Mouse (Mus musculus) layer of hippocampus, adult 6 months (tissue): ENCODE data around the gene Cox6b2. TPM values are rescaled to one million over a fixed set of nuclear protein-coding genes. Genes with fewer than 3 reads are reported as not detected.

Source experiments
- long read RNA-seq, 2 experiments: library from polyadenylated mRNA; unstranded; transcript quantifications; one replicate each; pipeline ENCODE4 v2.0.0; 2019 to 2020
- polyA plus RNA-seq: library from polyadenylated mRNA; unstranded; fragments of <200 nt; fragmentation: Nextera tagmentation; gene quantifications from 2 replicates; pipeline ENCODE4 v1.2.3, GENCODE M21; 2021

Gene Cox6b2
- polyA plus RNA-seq = 19.8 and 42.8 TPM in 2 replicates
- long read RNA-seq, experiment 1, partial matches to known transcripts = 0 of 4 reads
- long read RNA-seq, experiment 1, other reads (novel, unspliced or antisense) = 0 of 4 reads
- long read RNA-seq, experiment 2, partial matches to known transcripts = 1 of 1 reads
- long read RNA-seq, experiment 2, other reads (novel, unspliced or antisense) = 0 of 1 reads

DNA sequence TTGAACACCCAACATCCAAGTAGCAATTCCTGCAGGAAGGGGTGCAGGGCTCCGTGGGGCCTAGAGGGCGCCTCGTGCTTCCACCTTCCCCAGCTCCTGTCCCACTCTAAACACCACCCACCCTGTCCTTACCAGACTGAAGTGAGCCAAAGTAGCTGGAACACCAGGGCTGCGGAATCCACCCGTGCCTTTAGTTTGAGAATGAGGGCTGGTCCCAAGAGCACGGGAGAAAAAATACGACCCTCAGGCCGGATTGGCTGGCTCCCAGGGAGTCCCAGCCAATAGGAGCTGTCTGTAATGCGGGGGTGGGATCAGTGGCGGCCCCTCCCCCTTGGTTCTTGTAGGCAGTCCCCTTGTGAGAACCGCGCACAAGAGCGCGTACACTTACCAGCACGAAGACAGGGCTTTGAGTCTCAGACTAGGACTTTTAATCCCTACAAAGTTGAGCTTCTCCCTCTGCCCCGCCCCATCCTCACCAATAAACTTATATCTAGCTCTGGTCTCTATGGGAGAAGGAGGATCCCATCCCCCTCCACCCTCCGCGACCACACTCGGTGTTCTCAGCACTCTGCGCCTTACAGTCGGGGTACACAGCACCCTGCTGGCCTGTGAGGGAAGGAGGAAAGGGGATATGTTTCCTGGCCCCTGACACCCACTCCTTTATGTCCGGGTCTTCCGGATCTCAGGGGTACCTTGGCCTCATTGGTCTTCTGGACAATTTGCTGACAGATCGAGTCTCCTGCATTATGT, at the start of gene Cox6b2:
Gene Cox6b2 (minus strand): TSS at position 274 of the 750 bp plus-strand sequence.

DNA sequence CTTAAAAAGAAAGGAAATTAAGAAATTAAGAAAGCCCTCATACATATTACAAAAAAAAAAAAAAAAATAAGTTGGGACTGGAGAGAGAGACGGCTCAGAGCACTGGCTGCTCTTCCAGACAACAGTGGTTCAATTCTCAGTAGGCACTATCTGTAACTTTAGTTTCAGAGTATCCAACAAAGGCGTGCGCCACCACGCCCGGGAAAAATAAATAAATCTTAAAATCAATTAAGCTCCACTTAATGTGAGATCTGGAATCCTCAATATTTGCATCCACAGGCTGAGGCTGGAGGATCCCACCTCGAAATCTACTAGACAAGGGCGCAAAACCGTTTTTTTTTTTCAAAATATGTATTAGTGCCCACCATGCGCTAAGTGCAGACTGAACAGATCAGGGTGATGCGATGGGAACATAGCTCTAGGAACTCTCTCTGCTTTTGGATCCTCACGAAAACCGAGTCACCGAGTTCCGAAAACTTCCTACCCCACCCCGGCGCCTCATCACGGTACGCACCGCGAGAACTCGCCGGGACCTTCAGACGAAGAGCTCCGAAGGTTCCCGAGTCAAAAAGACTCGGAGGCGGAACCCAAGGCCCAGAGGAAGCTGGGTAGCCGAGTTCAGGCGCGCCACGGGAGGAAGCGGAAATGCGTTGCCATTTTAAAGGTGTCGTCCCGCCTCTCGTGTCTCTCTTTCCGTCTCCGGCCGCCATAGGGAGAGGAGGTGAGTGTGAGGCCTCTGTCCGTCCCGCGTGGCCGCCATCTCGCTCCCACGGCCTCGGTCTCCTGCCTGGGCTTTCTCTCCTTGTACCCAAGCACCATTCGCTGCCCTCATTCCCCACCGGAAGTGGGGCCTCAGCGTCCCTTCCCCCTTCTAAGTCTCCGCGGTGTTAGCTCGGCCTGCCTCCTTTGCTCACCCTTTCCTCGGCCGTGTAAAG, 39.7 kb upstream of the Cox6b2 start, which contains the start of gene Rpl28:
Gene Rpl28 (plus strand): TSS at position 597 of the 935 bp plus-strand sequence.

DNA sequence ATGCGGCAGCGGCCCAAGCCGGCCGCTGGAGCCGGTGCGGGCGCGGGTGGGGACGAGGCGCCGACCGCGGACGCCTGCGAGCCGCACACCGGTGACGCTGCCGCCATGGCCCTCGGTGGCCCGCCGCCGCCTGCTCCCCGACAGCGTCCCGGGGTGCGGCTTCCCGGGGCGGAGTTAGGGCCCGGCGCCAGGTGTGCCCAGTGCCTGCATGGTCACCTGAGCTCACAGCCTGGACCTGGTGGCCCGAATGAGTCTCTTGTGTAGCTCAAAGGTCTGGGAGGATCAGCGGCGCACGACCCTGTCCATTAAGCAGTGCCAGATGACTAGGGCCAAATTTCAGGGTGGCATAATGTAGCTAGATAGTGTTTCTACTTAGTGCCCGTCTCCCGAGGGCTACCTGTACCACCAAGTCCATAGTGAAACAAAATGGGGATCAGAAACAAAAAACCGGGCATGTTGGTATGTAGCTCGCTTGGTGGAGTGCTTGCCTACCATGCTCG, 36.6 kb upstream of the Cox6b2 start, which contains the start of gene Tmem238:
Gene Tmem238 (minus strand): TSS at position 221 of the 500 bp plus-strand sequence.

DNA sequence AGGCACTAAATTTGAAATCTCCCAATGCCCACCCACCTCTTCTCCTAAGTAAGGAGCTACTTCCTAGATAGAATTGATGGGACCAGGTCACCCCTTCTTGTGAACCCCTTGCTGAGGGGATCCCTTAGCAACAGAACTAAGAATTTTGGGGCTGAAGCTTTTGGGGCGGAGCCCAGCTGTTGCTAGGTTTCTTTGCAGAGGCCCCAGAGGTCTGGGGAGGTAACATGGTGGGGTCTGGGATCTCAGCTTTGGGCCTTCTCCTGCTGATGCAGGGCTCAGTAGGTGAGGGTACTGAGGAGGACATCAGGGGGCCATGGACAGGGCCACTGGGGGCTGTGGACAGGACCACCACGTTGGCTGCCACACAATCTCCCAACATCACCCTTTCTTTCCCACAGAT, 29.9 kb upstream of the Cox6b2 start, which contains the start of the genes Il11 and Tmem190:
Gene Il11 (minus strand): TSS at position 101 of the 400 bp plus-strand sequence.
Gene Tmem190 (plus strand): TSS at position 179 of the 400 bp plus-strand sequence.

DNA sequence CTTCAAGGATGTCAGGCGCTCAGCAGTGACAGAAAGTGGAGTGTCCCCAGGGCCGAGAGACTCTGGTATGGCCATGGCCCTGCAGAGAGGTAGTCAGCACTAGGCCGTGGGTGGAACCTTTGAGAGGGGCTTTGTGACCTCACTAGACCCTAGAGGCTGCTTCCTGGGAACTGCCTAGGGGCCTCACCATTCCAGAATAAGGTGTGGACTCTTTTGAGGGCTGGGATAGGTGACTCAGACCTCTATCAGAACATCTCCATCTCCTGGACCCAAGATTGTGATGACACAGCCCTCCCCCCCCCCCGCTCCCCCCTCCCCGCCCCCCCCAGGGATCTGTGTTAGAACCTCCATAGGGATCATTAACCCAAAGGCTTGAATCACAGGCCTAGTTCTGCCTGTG, 18.3 kb upstream of the Cox6b2 start, which contains the start of gene Fam71e2:
Gene Fam71e2 (minus strand): TSS at position 101 of the 400 bp plus-strand sequence.

DNA sequence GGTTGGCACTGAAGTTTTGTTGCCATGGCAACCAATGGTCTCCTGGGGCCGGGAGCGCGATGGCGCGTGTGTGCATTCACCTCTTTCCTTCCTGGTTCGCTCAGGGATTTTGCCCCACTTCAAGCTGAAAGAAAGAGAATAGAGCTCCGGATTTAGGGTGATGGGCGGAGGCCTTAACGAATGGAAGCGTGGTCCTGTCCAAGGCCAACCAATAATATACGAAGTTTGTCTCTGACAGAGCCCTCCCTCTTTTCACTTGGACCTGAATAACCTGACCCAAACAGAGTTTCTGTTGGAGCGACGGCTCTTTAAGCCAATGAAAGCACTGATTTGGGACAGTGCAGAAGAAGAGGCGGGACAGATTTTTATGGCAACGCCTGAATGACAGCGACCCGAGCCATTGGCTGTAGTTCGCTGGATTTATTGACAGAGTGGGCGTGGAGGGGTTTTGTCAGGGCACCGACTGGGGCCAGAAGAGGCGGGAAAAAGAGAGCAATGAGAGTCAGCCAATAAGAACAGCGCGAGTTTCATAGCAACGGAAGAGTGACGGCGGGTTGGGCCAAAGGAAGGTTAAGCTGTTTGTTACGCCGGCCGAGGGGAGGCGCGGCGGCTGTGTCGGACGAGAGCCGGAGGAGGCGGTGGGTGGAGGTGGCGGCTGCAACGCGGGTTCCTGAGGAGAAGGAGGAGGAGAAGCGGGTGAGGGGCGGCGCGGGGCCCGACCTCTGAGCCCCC, 13.2 kb downstream of the Cox6b2 start, which contains the start of gene Kmt5c:
Gene Kmt5c (plus strand): TSS at position 572 of the 732 bp plus-strand sequence.

DNA sequence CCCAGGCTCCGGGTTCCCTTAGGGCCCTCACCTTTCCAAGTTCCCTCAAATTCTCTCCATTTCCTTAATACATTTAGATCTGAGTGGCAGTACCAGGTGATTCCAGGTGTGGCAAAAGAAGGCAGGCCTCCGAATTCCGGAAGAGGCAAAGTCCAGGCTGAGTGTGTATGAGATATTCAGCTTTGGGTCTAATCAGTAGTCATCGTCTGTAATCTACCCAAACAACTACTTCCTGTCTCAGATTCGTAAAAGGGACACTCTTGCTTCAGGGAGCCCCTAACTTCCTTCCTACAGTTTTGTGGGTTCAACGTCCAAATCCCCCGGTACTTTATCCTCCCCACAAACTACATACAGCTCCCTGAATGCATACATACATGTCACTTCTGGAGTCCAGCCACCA, 27.7 kb downstream of the Cox6b2 start, which contains the start of gene Tmem150b:
Gene Tmem150b (minus strand): TSS at position 81 of the 400 bp plus-strand sequence.

Other genes starting within 250 kb of the Cox6b2 start
- gene Tnnt1, start 236.7 kb downstream of the Cox6b2 start, polyA plus RNA-seq = 3.2 and 3.3 TPM in 2 replicates
- 0.31 TPM in 1 of 2 replicates, not detected in the other for gene Tnni3, start 228.9 kb downstream of the Cox6b2 start, polyA plus RNA-seq
- 0.36 and 0.69 TPM in 2 replicates for gene Dnaaf3, start 220.6 kb downstream of the Cox6b2 start, polyA plus RNA-seq
- gene Syt5, start 205.6 kb downstream of the Cox6b2 start, polyA plus RNA-seq = 292 and 326 TPM in 2 replicates
- 0.05 and 0.08 TPM in 2 replicates for gene Ptprh, start 149.1 kb downstream of the Cox6b2 start, polyA plus RNA-seq
- 0.38 TPM in 1 of 2 replicates, not detected in the other for gene Tmem86b, start 121.7 kb downstream of the Cox6b2 start, polyA plus RNA-seq
- 3.4 and 5.9 TPM in 2 replicates for gene Ppp6r1, start 94.1 kb downstream of the Cox6b2 start, polyA plus RNA-seq
- gene Hspbp1, start 68.0 kb downstream of the Cox6b2 start, polyA plus RNA-seq = 137 and 145 TPM in 2 replicates
- 3.8 and 6.0 TPM in 2 replicates for gene Brsk1, start 62.5 kb downstream of the Cox6b2 start, polyA plus RNA-seq
- gene Tmem150b, start 27.8 kb downstream of the Cox6b2 start, polyA plus RNA-seq = not detected in 2 replicates
- 4.3 and 4.5 TPM in 2 replicates for gene Kmt5c, start 13.0 kb downstream of the Cox6b2 start, polyA plus RNA-seq
- gene Fam71e2, start 18.2 kb upstream of the Cox6b2 start, polyA plus RNA-seq = not detected in 2 replicates
- gene Il11, start 29.8 kb upstream of the Cox6b2 start, polyA plus RNA-seq = 0.18 and 0.45 TPM in 2 replicates
- not detected in 2 replicates for gene Tmem190, start 29.8 kb upstream of the Cox6b2 start, polyA plus RNA-seq
- gene Tmem238, start 36.6 kb upstream of the Cox6b2 start, polyA plus RNA-seq = 7.2 and 9.5 TPM in 2 replicates
- gene Rpl28, start 39.8 kb upstream of the Cox6b2 start, polyA plus RNA-seq = 1,085 and 1,204 TPM in 2 replicates
- gene Ube2s, start 59.5 kb upstream of the Cox6b2 start, polyA plus RNA-seq = 16.3 and 20.3 TPM in 2 replicates
- gene Shisa7, start 91.6 kb upstream of the Cox6b2 start, polyA plus RNA-seq = 11.7 and 13.1 TPM in 2 replicates
- 17.0 and 20.1 TPM in 2 replicates for gene Isoc2b, start 117.2 kb upstream of the Cox6b2 start, polyA plus RNA-seq
- gene Isoc2a, start 124.1 kb upstream of the Cox6b2 start, polyA plus RNA-seq = 0.87 and 0.94 TPM in 2 replicates
- gene Gm36210, start 153.4 kb upstream of the Cox6b2 start, polyA plus RNA-seq = 0.14 and 0.29 TPM in 2 replicates
- gene Zfp628, start 162.1 kb upstream of the Cox6b2 start, polyA plus RNA-seq = 0.75 and 0.93 TPM in 2 replicates
- 136 and 147 TPM in 2 replicates for gene Nat14, start 168.9 kb upstream of the Cox6b2 start, polyA plus RNA-seq
- 0.04 and 0.05 TPM in 2 replicates for gene Ssc5d, start 172.7 kb upstream of the Cox6b2 start, polyA plus RNA-seq
- 0.31 and 0.74 TPM in 2 replicates for gene Sbk2, start 211.3 kb upstream of the Cox6b2 start, polyA plus RNA-seq
- 0.08 and 0.15 TPM in 2 replicates for gene Sbk3, start 218.1 kb upstream of the Cox6b2 start, polyA plus RNA-seq
- gene Zfp579, start 243.1 kb upstream of the Cox6b2 start, polyA plus RNA-seq = 6.2 and 8.0 TPM in 2 replicates